Mouse (Mus musculus): ENCODE data around the gene Rps8. TPM values are rescaled to one million over a fixed set of nuclear protein-coding genes. Genes with fewer than 3 reads are reported as not detected.
A peak's percentile ranks its signal among the peaks of the same experiment; 100 is the strongest.

Gene Rps8
- polyA plus RNA-seq, 1 experiment, result 534 TPM

- Histone ChIP-seq H3K4me1 (ENCODE audit: control insufficient read depth, insufficient read depth, low read length) (no peaks in the 10 kb centered on the region), H3K27ac (ENCODE audit: insufficient read depth, low read depth, low read length) (no peak overlapping the region), H3K27me3 (replicated peaks; ENCODE audit: control insufficient read depth, insufficient read depth, low read length) (no peaks in the 10 kb centered on the region), H3K36me3 (ENCODE audit: control insufficient read depth, insufficient read depth, low read length) (no peaks in the 10 kb centered on the region), H3K4me3 (ENCODE audit: insufficient read depth, low read depth, low read length) (no peak overlapping the region)
- DNase-seq, result no peak
- 96% methylated on average over 25 of the region's 25 CpGs for WGBS
- no peak for TF ChIP-seq POLR2A (IDR thresholded peaks at IDR 0.05; ENCODE audit: low read depth, low read length)
- no peak for TF ChIP-seq CTCF (conservative IDR thresholded peaks at IDR 0.05; ENCODE audit: insufficient read depth, insufficient read length, low read depth, low read length)
Observed at GRCm38 (mm10) chr4:117109330-117109729, 46.7 kb downstream of the Rps8 start.

GRCm38 (mm10) chr4:117108524-117108849 is 47.6 kb downstream of the Rps8 start:
- DNase-seq, result no peak
- H3K27me3 ChIP-seq (replicated peaks; ENCODE audit: control insufficient read depth, insufficient read depth, low read length), result no peaks in the 10 kb centered on the region
- H3K4me3 ChIP-seq (ENCODE audit: insufficient read depth, low read depth, low read length), result no peak overlapping the region
- H3K4me1 ChIP-seq (ENCODE audit: control insufficient read depth, insufficient read depth, low read length), result no peaks in the 10 kb centered on the region
- H3K27ac ChIP-seq (ENCODE audit: insufficient read depth, low read depth, low read length), result no peak overlapping the region
- WGBS, result 98% methylated on average over 6 of the region's 6 CpGs
- H3K36me3 ChIP-seq (ENCODE audit: control insufficient read depth, insufficient read depth, low read length), result no peaks in the 10 kb centered on the region
- TF ChIP-seq CTCF (conservative IDR thresholded peaks at IDR 0.05; ENCODE audit: insufficient read depth, insufficient read length, low read depth, low read length) (no peak), POLR2A (IDR thresholded peaks at IDR 0.05; ENCODE audit: low read depth, low read length) (no peak)

- Histone ChIP-seq H3K4me1 (ENCODE audit: control insufficient read depth, insufficient read depth, low read length) (no peaks in the 10 kb centered on the region), H3K4me3 (ENCODE audit: insufficient read depth, low read depth, low read length) (no peak overlapping the region), H3K36me3 (ENCODE audit: control insufficient read depth, insufficient read depth, low read length) (no peaks in the 10 kb centered on the region), H3K27ac (ENCODE audit: insufficient read depth, low read depth, low read length) (no peak overlapping the region), H3K27me3 (replicated peaks; ENCODE audit: control insufficient read depth, insufficient read depth, low read length) (no peaks in the 10 kb centered on the region)
- TF ChIP-seq POLR2A (IDR thresholded peaks at IDR 0.05; ENCODE audit: low read depth, low read length), result no peak
- WGBS, result 94% methylated on average over 18 of the region's 18 CpGs
- DNase-seq, result no peak
Observed at GRCm38 (mm10) chr4:117107813-117108523, 48.1 kb downstream of the Rps8 start.

GRCm38 (mm10) chr4:117105127-117105526 is 50.9 kb downstream of the Rps8 start:
- 37% methylated on average over 10 of the region's 10 CpGs for WGBS
- Histone ChIP-seq H3K27me3 (replicated peaks; ENCODE audit: control insufficient read depth, insufficient read depth, low read length) (no peaks in the 10 kb centered on the region), H3K4me3 (ENCODE audit: insufficient read depth, low read depth, low read length) (no peak overlapping the region), H3K36me3 (ENCODE audit: control insufficient read depth, insufficient read depth, low read length) (no peaks in the 10 kb centered on the region), H3K27ac (ENCODE audit: insufficient read depth, low read depth, low read length) (no peak overlapping the region), H3K4me1 (ENCODE audit: control insufficient read depth, insufficient read depth, low read length) (no peaks in the 10 kb centered on the region)
- DNase-seq, result peak; percentile 50
- no peak for TF ChIP-seq CTCF (conservative IDR thresholded peaks at IDR 0.05; ENCODE audit: insufficient read depth, insufficient read length, low read depth, low read length)
- TF ChIP-seq POLR2A (IDR thresholded peaks at IDR 0.05; ENCODE audit: low read depth, low read length), result no peak

GRCm38 (mm10) chr4:117104672-117105071 is 51.4 kb downstream of the Rps8 start:
- H3K4me1 ChIP-seq (ENCODE audit: control insufficient read depth, insufficient read depth, low read length), result no peaks in the 10 kb centered on the region
- H3K27ac ChIP-seq (ENCODE audit: insufficient read depth, low read depth, low read length), result no peak overlapping the region
- 65% methylated on average over 10 of the region's 10 CpGs for WGBS
- no peak overlapping the region for H3K4me3 ChIP-seq (ENCODE audit: insufficient read depth, low read depth, low read length)
- no peak for TF ChIP-seq POLR2A (IDR thresholded peaks at IDR 0.05; ENCODE audit: low read depth, low read length)
- no peak for TF ChIP-seq CTCF (conservative IDR thresholded peaks at IDR 0.05; ENCODE audit: insufficient read depth, insufficient read length, low read depth, low read length)
- no peak for DNase-seq
- no peaks in the 10 kb centered on the region for H3K36me3 ChIP-seq (ENCODE audit: control insufficient read depth, insufficient read depth, low read length)
- no peaks in the 10 kb centered on the region for H3K27me3 ChIP-seq (replicated peaks; ENCODE audit: control insufficient read depth, insufficient read depth, low read length)

Other genes starting within 250 kb of the Rps8 start
- gene Urod, start 161.8 kb downstream of the Rps8 start, polyA plus RNA-seq (2012; rRNA removed), result 107 and 114 TPM in 2 replicates
- 51.9 and 66.1 TPM in 2 replicates for gene Hectd3, start 160.9 kb downstream of the Rps8 start, polyA plus RNA-seq (2012; rRNA removed)
- gene Eif2b3, start 136.8 kb downstream of the Rps8 start, polyA plus RNA-seq (2012; rRNA removed), result 8.0 and 9.2 TPM in 2 replicates
- 5.0 and 7.1 TPM in 2 replicates for gene Ptch2, start 60.2 kb downstream of the Rps8 start, polyA plus RNA-seq (2012; rRNA removed)
- gene Btbd19, start 30.5 kb downstream of the Rps8 start, polyA plus RNA-seq (2012; rRNA removed), result 4.5 and 4.6 TPM in 2 replicates
- gene Tctex1d4, start 29.4 kb downstream of the Rps8 start, polyA plus RNA-seq (2012; rRNA removed), result 0.20 TPM in 1 of 2 replicates, not detected in the other
- gene Plk3, start 22.3 kb downstream of the Rps8 start, polyA plus RNA-seq (2012; rRNA removed), result 6.9 and 8.6 TPM in 2 replicates
- gene Kif2c, start 26.4 kb upstream of the Rps8 start, polyA plus RNA-seq (2012; rRNA removed), result 0.20 and 0.50 TPM in 2 replicates
- gene Tmem53, start 95.7 kb upstream of the Rps8 start, polyA plus RNA-seq (2012; rRNA removed), result 88.1 and 93.5 TPM in 2 replicates
- 0.25 and 0.53 TPM in 2 replicates for gene Armh1, start 95.9 kb upstream of the Rps8 start, polyA plus RNA-seq (2012; rRNA removed)

Data from kidney, adult 2 months (tissue).